Mouse (Mus musculus) activated CD4-positive, CD25-positive, alpha-beta regulatory T cell (primary cell): ENCODE results near the gene Hspa2. TPM values are rescaled to one million over a fixed set of nuclear protein-coding genes. Genes with fewer than 3 reads are reported as not detected.

Source experiments
- polyA plus RNA-seq, 2 experiments: library from polyadenylated mRNA; unstranded; fragments of 100-300 nt; shearing (Covaris generic); gene quantifications; one replicate each; pipeline ENCODE4 v1.2.1; 2017

Hspa2 gene
- 1 to 10 TPM; 3.4 to 3.8 TPM for polyA plus RNA-seq

GRCm38 (mm10) chr12:76403886-76404537, at the start of gene Hspa2:
Gene Hspa2 (plus strand): TSS chr12:76404176.

GRCm38 (mm10) chr12:76369206-76369977, 34.6 kb upstream of the Hspa2 start, which contains the start of gene Zbtb25:
Gene Zbtb25 (minus strand): TSS chr12:76369602.

GRCm38 (mm10) chr12:76369978-76370830, 33.8 kb upstream of the Hspa2 start, which contains the start of gene Zbtb1:
Gene Zbtb1 (plus strand): TSS chr12:76370266.

GRCm38 (mm10) chr12:76417433-76417854, 13.5 kb downstream of the Hspa2 start, which contains the start of gene Ppp1r36:
Gene Ppp1r36 (plus strand): TSS chr12:76417538.

Other genes starting within 250 kb of the Hspa2 start
- not detected for gene Esr2, start 226.9 kb upstream of the Hspa2 start, polyA plus RNA-seq
- under 1 TPM in 1 of 2 experiments, not detected in 1; 0.38 TPM for gene Tex21, start 157.4 kb upstream of the Hspa2 start, polyA plus RNA-seq
- 10 to 100 TPM; 33.3 to 42.5 TPM for gene Mthfd1, start 148.9 kb upstream of the Hspa2 start, polyA plus RNA-seq
- gene Akap5, start 79.3 kb upstream of the Hspa2 start, polyA plus RNA-seq = 1 to 10 TPM; 1.1 to 1.4 TPM
- gene Zbtb25, start 34.6 kb upstream of the Hspa2 start, polyA plus RNA-seq = 10 to 100 TPM; 55.4 to 64.8 TPM
- gene Zbtb1, start 33.9 kb upstream of the Hspa2 start, polyA plus RNA-seq = 10 to 100 TPM; 21.4 to 29.6 TPM
- gene Ppp1r36, start 13.4 kb downstream of the Hspa2 start, polyA plus RNA-seq = not detected
- 1 to 10 TPM; 2.3 to 4.1 TPM for gene Plekhg3, start 126.7 kb downstream of the Hspa2 start, polyA plus RNA-seq